Mouse (Mus musculus) liver, embryonic 14.5 days (tissue): Measurements from ENCODE around the gene Pcgf3. TPM values are rescaled to one million over a fixed set of nuclear protein-coding genes. Genes with fewer than 3 reads are reported as not detected.
"Not testable (repeated sequence)": the region's sequence is repeated elsewhere in the genome, so short reads cannot be mapped to it uniquely, and the experiment has no call there.

Experiments used
- ATAC-seq: fragments of 200-750 bp; cut with Nextera tagmentation; 2 replicates; pipeline ENCODE4 v1.8.0; 2017; ENCODE audit warnings: moderate number of reproducible peaks, mild to moderate bottlenecking, moderate library complexity; ENCODE audit not compliant: insufficient read depth
- DNase-seq, 3 experiments: peaks; one replicate each; pipeline ENCODE4 v3.0.0-alpha.2; 2012 to 2013; ENCODE audit warnings: low read depth in 3 of 3, low spot score in 3 of 3
- H3K27ac ChIP-seq: fragments of 300-500 bp; sonication (generic); 2 replicates; pipeline ENCODE4 v1.5.1; 2014; ENCODE audit warnings: moderate library complexity, mild to moderate bottlenecking, control low read depth, inconsistent platforms
- H3K27me3 ChIP-seq: fragments of 300-500 bp; sonication (generic); 2 replicates; pipeline ENCODE4 v1.6.1; 2014; ENCODE audit warnings: mild to moderate bottlenecking, low read length, moderate library complexity; ENCODE audit not compliant: control insufficient read depth, insufficient read depth
- H3K36me3 ChIP-seq: fragments of 300-500 bp; sonication (generic); replicated peaks from 2 replicates; pipeline ENCODE4 v1.6.1; 2014; ENCODE audit warnings: low read depth; ENCODE audit not compliant: control insufficient read depth, insufficient read depth
- H3K4me1 ChIP-seq, 2 experiments: fragments of 200-500 bp in 1 of 2; fragments of 300-500 bp in 1 of 2; sonication (generic) in 1 of 2; replicated peaks; 2 replicates each; pipeline ENCODE4 v1.6.1; 2012 to 2014; ENCODE audit warnings: antibody characterized with exemption in 1 of 2, inconsistent platforms in 1 of 2, low read length in 1 of 2; ENCODE audit not compliant: control insufficient read depth in 2 of 2, insufficient read depth in 2 of 2
- H3K4me2 ChIP-seq: fragments of 300-500 bp; sonication (generic); 2 replicates; pipeline ENCODE4 v1.6.1; 2014; ENCODE audit warnings: low read depth, mild to moderate bottlenecking, control low read depth, moderate library complexity
- H3K4me3 ChIP-seq, 2 experiments: fragments of 200-500 bp in 1 of 2; fragments of 300-500 bp in 1 of 2; sonication (generic) in 1 of 2; 2 replicates each; pipeline ENCODE4 v1.5.1; 2012 to 2014; ENCODE audit warnings: low read depth in 2 of 2, low read length in 2 of 2, mild to moderate bottlenecking in 2 of 2, control low read depth in 1 of 2, inconsistent platforms in 1 of 2, moderate library complexity in 1 of 2; ENCODE audit not compliant: insufficient read depth in 1 of 2
- H3K9ac ChIP-seq: fragments of 300-500 bp; sonication (generic); replicated peaks from 2 replicates; pipeline ENCODE4 v1.6.1; 2014; ENCODE audit warnings: mild to moderate bottlenecking, control low read depth, moderate library complexity
- H3K9me3 ChIP-seq: fragments of 300-500 bp; sonication (generic); 2 replicates; pipeline ENCODE4 v1.6.1; 2016; ENCODE audit warnings: low read length, mixed read lengths; ENCODE audit not compliant: control insufficient read depth
- CTCF ChIP-seq: IDR thresholded peaks from 2 replicates; pipeline ENCODE4 v1.5.1; 2016; ENCODE audit warnings: antibody characterized with exemption, low read depth, control low read depth
- EP300 ChIP-seq: IDR thresholded peaks from 2 replicates; pipeline ENCODE4 v1.6.1; 2016; ENCODE audit warnings: antibody characterized with exemption, low read depth
- WGBS: fragments of 180-500 bp; shearing (Covaris S2); extraction: QIAGEN DNeasy Blood & Tissue Kit; methylation state at CpG from one replicate; pipeline ENCODE4 v1.1.7; 2014; ENCODE audit not compliant: insufficient replicate concordance; 5-methylcytosine and 5-hydroxymethylcytosine counted together
- polyA plus RNA-seq, 2 experiments: library from polyadenylated mRNA; depleted of rRNA in 1 of 2; stranded (reverse) in 1 of 2; unstranded in 1 of 2; fragments of >200 nt; fragmentation: Nextera tagmentation in 1 of 2; extraction: Ambion mirVana in 1 of 2; gene quantifications; 2 replicates each; pipeline versions ENCODE4 v1.2.1 to v1.2.3; 2012 to 2014

Gene Pcgf3
- polyA plus RNA-seq, 2 experiments, result 4.5 to 4.9 TPM

DNA sequence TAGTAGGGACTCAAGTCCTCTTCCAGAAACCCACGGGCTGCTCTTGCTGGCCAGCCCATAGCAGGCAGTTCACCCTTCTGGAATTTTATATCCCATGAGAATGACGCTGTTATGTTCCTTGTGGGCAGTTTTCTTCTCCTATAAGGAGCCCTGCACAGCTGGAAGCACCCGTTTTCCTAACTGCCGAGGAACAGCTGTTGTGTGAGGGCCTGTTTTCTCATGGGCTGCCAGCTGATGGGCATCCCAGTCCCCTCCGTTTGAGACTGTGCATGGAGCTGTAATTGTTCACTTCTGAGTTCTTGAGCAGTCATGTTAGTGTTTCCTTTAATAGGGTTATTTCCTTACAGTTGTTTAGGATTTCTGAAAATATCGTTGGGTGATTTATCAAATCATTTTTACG lies 8.6 kb downstream of the Pcgf3 start:
- no peaks in the 10 kb centered on the region for H3K9me3 ChIP-seq
- peaks cover 23% of the 10 kb centered on the region for H3K36me3 ChIP-seq
- no peak overlapping the region for H3K4me3 ChIP-seq
- H3K27ac ChIP-seq, result no peak overlapping the region
- 78% methylated on average over 7 of the region's 7 CpGs for WGBS
- peaks cover 24 to 27% of the 10 kb centered on the region in 2 experiments for H3K4me1 ChIP-seq
- ATAC-seq (no peak), DNase-seq (no peak)
- H3K9ac ChIP-seq, result no peak overlapping the region
- no peak overlapping the region for H3K4me2 ChIP-seq
- TF ChIP-seq EP300 (no peak), CTCF (no peak)
- H3K27me3 ChIP-seq, result no peaks in the 10 kb centered on the region

DNA sequence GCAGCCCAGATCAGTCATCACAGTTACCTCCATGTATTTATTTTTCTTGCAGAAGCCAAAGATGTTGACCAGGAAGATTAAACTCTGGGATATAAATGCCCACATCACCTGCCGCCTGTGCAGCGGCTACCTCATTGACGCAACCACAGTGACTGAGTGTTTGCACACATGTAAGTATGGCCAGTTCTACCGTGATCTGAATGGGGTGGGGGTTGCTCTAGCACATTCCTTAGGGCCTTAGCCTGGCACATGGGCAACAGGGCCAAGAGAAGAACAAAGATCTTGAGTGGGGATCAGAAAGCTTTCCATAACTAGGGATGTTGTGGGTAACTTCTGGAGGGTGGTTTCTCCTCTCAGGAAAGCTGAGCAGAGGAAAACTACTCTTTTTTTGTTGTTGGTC lies 12.7 kb downstream of the Pcgf3 start:
- ATAC-seq (no peak), DNase-seq (no peak)
- Histone ChIP-seq H3K9ac (no peak overlapping the region), H3K27ac (no peak overlapping the region), H3K36me3 (peaks cover 50% of the 10 kb centered on the region), H3K4me2 (no peak overlapping the region), H3K9me3 (no peaks in the 10 kb centered on the region), H3K4me1 (no peaks in the 10 kb centered on the region), H3K27me3 (no peaks in the 10 kb centered on the region), H3K4me3 (no peak overlapping the region)
- WGBS, result 80% methylated on average over 4 of the region's 4 CpGs
- TF ChIP-seq CTCF, result no peak
- TF ChIP-seq EP300, result no peak

DNA sequence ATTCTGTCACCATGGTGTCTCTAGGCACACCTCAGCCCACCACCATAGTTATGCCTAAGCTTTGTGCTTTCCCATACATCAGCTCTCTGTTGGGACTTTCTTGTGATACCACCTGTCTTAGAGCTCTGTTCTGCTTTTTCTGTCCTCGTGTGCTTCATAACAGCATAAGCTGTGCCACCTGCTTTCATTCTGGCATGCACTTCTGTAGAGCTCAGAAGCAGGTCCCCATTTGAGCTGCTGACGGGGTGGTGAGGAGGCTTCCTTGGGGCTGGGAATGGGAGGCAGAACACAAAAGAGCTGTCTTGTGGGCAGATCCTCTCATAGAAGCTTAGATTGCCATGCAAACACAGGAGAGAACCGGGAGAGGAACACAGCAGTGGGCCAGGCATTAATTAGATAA lies 14.9 kb downstream of the Pcgf3 start:
- WGBS, result 77% methylated on average over 3 of the region's 3 CpGs
- TF ChIP-seq EP300 (no peak), CTCF (no peak)

DNA sequence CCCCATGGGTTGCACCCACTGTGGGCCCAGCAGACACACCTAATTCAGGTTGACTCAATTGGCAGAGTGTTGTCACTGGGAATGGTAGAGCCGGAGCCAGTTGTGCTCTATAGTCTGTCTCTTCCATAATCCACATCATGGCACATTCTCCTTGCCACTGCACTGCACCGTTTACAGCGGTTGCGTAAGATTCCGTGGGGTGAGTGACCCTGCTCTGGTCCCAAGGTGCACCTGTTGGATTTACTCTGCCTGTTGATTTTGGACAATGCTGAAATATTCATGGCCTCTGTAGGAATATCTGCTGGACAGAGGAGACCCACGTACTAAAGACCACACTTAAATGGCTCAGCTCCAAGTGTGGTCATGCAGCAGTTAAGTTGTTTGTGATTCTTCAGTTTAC lies 22.0 kb downstream of the Pcgf3 start:
- Histone ChIP-seq H3K27ac (no peak overlapping the region), H3K4me3 (no peak overlapping the region), H3K9ac (no peak overlapping the region), H3K4me2 (no peak overlapping the region), H3K9me3 (no peaks in the 10 kb centered on the region), H3K36me3 (peaks cover 10% of the 10 kb centered on the region), H3K4me1 (no peaks in the 10 kb centered on the region; a peak in 1 of 4 replicates), H3K27me3 (no peaks in the 10 kb centered on the region)
- 78% methylated on average over 6 of the region's 6 CpGs for WGBS
- ATAC-seq (peak; percentile 26; the same call in 1 of the 2 replicates), DNase-seq (no peak)
- no peak for TF ChIP-seq EP300
- no peak for TF ChIP-seq CTCF

More for the DNA sequence above, 14.9 kb downstream of the Pcgf3 start:
- Histone ChIP-seq H3K27me3 (no peaks in the 10 kb centered on the region), H3K9me3 (no peaks in the 10 kb centered on the region), H3K4me2 (no peak overlapping the region), H3K36me3 (peaks cover 50% of the 10 kb centered on the region), H3K9ac (no peak overlapping the region), H3K4me3 (no peak overlapping the region), H3K4me1 (no peaks in the 10 kb centered on the region), H3K27ac (no peak overlapping the region)
- no peak for ATAC-seq
- DNase-seq, result no peak

DNA sequence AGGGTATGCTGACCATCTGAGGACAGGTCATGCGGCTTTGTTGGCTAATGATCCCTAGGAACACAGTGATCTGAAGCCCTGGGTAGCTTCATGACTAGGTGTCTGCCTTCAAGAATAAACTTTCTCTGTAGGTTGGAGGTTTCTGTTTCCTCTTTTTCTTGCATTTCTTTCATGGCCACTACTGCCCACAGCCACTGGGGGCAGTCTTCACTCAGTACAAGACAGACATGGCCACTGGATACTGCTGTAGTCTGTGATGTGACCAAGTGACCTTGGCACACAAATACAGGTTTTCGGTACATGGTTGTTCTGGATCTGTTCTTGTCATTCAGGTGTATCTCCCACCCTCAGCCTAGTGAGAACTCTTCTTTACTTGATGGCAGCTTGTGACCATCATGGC lies 24.2 kb downstream of the Pcgf3 start:
- Histone ChIP-seq H3K9me3 (no peaks in the 10 kb centered on the region), H3K27me3 (no peaks in the 10 kb centered on the region), H3K9ac (no peak overlapping the region), H3K27ac (no peak overlapping the region), H3K4me1 (no peaks in the 10 kb centered on the region; a peak in 1 of 4 replicates), H3K4me2 (no peak overlapping the region), H3K4me3 (no peak overlapping the region), H3K36me3 (peaks cover 20% of the 10 kb centered on the region)
- 78% methylated on average over 2 of the region's 2 CpGs for WGBS
- no peak for DNase-seq
- no peak for ATAC-seq
- TF ChIP-seq CTCF, result peak; percentile 83
- no peak for TF ChIP-seq EP300

DNA sequence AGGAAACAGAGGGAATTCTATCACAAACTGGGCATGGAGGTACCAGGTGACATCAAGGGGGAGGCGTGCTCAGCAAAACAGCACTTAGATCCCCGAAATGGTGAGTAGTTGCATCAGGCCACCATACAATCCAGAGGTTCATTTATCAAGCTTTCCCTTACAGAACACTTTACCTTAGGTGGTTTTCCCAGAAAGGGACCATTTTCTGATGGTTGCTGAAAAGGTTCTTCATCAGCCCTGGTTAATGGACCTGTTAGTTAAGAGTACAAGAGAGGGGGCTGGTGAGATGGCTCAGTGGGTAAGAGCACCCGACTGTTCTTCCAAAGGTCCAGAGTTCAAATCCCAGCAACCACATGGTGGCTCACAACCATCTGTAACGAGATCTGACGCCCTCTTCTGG lies 25.1 kb downstream of the Pcgf3 start:
- ATAC-seq, H3K27me3 ChIP-seq, H3K9ac ChIP-seq, H3K27ac ChIP-seq, DNase-seq, H3K4me1 ChIP-seq, H3K9me3 ChIP-seq, H3K4me3 ChIP-seq, H3K4me2 ChIP-seq: not testable (repeated sequence)
- 87% methylated on average over 4 of the region's 5 CpGs for WGBS
- peaks cover 26% of the 10 kb centered on the region for H3K36me3 ChIP-seq
